Mouse (Mus musculus): ENCODE measurements at regions not wholly inside any gene's neighbourhood (a gene's known extent, or its start where the extent isn't known, plus 50 kb on each side); places are given as distances from the start of the nearest gene placed in this dataset.

DNA sequence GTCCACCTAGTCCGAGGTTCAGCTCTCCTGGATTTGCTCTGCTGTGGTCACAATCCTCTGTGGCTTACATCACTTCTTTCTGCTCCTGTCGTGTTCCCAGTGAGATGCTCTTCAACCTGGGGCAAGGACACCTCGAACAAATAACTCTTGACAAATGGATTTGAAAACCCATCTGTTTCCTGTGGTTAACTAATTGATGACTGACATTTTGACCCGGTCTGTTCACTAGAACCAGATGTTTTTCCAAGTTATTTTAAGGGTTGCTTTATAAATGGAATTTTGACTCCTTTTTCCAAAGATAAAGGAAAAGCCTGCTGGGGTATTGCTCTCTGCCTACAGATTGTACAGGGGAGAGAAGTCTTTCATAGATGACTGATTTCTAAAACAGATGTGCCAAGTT, 326.4 kb downstream of the Vps13c start:
- no peak for DNase-seq (ENCODE audit: low spot score)
- Histone ChIP-seq H3K9me3 (ENCODE audit: low read length) (no peaks in the 10 kb centered on the region), H3K4me2 (replicated peaks; ENCODE audit: low read depth, low read length) (no peak overlapping the region), H3K4me3 (ENCODE audit: low read depth, low read length) (no peak overlapping the region), H3K36me3 (ENCODE audit: insufficient read depth, low read length) (no peaks in the 10 kb centered on the region), H3K4me1 (ENCODE audit: insufficient read depth, low read depth, low read length) (no peaks in the 10 kb centered on the region), H3K27ac (ENCODE audit: low read length) (no peak overlapping the region), H3K9ac (replicated peaks; ENCODE audit: low read depth) (no peak overlapping the region), H3K27me3 (replicated peaks; ENCODE audit: insufficient read depth, low read length) (no peaks in the 10 kb centered on the region)
- no peak for ATAC-seq
- TF ChIP-seq CTCF (IDR thresholded peaks at IDR 0.05) (no peak), EP300 (IDR thresholded peaks at IDR 0.05) (no peak)
- WGBS = 31% methylated on average over 4 of the region's 4 CpGs

DNA sequence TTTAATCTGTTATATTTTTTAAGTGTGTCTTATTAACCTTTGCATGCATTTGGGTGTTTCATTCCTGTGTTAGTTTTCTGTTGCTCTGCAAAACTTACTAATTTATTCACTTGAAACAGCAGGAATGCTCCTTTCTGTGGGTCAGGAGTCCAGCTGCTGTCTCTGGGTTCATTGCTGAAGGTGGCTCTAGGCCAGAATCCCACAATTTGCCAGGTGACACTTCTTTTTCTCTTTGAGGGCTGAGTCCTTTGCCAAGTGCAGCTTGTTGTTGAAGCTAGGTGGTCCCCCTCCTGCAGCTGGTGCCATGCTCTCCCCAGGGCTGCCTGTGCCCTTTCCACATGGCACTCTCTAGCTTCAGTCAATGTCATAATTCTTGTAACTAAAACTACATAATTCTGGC, 348.7 kb downstream of the Vps13c start:
- Histone ChIP-seq H3K36me3 (ENCODE audit: insufficient read depth, low read length) (no peaks in the 10 kb centered on the region), H3K9me3 (ENCODE audit: low read length) (no peaks in the 10 kb centered on the region), H3K27ac (ENCODE audit: low read length) (no peak overlapping the region), H3K4me2 (replicated peaks; ENCODE audit: low read depth, low read length) (no peak overlapping the region), H3K4me3 (ENCODE audit: low read depth, low read length) (no peak overlapping the region), H3K27me3 (replicated peaks; ENCODE audit: insufficient read depth, low read length) (no peaks in the 10 kb centered on the region), H3K4me1 (ENCODE audit: insufficient read depth, low read depth, low read length) (no peaks in the 10 kb centered on the region), H3K9ac (replicated peaks; ENCODE audit: low read depth) (no peak overlapping the region)
- ATAC-seq (no peak), DNase-seq (ENCODE audit: low spot score) (no peak)
- TF ChIP-seq EP300 (IDR thresholded peaks at IDR 0.05) (no peak), CTCF (IDR thresholded peaks at IDR 0.05) (no peak)

DNA sequence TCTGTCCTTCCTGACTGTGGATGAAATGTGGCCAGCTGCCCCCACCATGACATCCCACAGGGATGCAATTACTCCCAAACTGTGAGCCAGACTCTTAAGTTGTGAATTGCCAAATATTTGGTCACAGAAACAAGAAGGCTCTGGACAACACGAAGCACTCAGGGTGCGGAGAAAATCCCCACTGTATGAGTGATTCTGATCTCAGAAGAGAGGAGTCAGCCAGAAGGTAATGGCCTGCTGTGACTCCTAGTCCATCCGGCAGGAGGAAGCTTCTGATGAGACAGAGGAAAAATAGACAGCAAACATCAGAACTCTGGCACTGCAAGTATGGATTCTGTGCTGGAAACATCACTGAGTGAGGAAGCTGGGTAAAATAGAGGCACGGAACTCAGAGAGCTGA, 359.6 kb downstream of the Vps13c start:
- Histone ChIP-seq H3K4me3 (ENCODE audit: low read depth, low read length) (no peak overlapping the region), H3K27ac (ENCODE audit: low read length) (no peak overlapping the region), H3K27me3 (replicated peaks; ENCODE audit: insufficient read depth, low read length) (no peaks in the 10 kb centered on the region), H3K4me2 (replicated peaks; ENCODE audit: low read depth, low read length) (no peak overlapping the region), H3K4me1 (ENCODE audit: insufficient read depth, low read depth, low read length) (no peaks in the 10 kb centered on the region), H3K9ac (replicated peaks; ENCODE audit: low read depth) (no peak overlapping the region), H3K9me3 (ENCODE audit: low read length) (no peaks in the 10 kb centered on the region), H3K36me3 (ENCODE audit: insufficient read depth, low read length) (no peaks in the 10 kb centered on the region)
- no peak for TF ChIP-seq CTCF (IDR thresholded peaks at IDR 0.05)
- no peak for TF ChIP-seq EP300 (IDR thresholded peaks at IDR 0.05)
- DNase-seq (ENCODE audit: low spot score) = no peak
- ATAC-seq = no peak
- 74% methylated on average over 4 of the region's 4 CpGs for WGBS

DNA sequence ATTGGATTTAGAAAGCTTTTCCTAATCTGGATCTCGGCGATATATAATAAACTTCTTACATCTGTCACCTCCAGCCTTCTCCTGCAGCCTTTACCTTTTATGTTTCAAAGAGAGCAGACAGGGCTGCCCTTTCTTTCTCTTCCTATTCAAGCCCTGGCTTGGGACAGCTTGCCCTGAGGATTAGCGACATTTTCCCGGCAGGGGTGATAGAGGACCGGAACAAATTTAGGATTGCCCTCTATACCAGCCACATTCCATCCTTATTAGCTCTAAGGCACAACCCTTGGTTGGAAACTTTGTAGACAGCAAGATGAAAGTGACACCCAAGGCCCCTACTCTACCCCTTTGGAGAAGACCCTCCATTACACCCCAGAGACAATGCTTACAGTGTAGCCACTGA, 360.8 kb downstream of the Vps13c start:
- TF ChIP-seq EP300 (IDR thresholded peaks at IDR 0.05) = no peak
- TF ChIP-seq CTCF (IDR thresholded peaks at IDR 0.05) = no peak
- Histone ChIP-seq H3K9me3 (ENCODE audit: low read length) (no peaks in the 10 kb centered on the region), H3K4me3 (ENCODE audit: low read depth, low read length) (no peak overlapping the region), H3K27me3 (replicated peaks; ENCODE audit: insufficient read depth, low read length) (no peaks in the 10 kb centered on the region), H3K4me2 (replicated peaks; ENCODE audit: low read depth, low read length) (no peak overlapping the region), H3K36me3 (ENCODE audit: insufficient read depth, low read length) (no peaks in the 10 kb centered on the region), H3K27ac (ENCODE audit: low read length) (no peak overlapping the region), H3K9ac (replicated peaks; ENCODE audit: low read depth) (no peak overlapping the region), H3K4me1 (ENCODE audit: insufficient read depth, low read depth, low read length) (no peaks in the 10 kb centered on the region)
- 64% methylated on average over 5 of the region's 5 CpGs for WGBS
- no peak for ATAC-seq
- no peak for DNase-seq (ENCODE audit: low spot score)

DNA sequence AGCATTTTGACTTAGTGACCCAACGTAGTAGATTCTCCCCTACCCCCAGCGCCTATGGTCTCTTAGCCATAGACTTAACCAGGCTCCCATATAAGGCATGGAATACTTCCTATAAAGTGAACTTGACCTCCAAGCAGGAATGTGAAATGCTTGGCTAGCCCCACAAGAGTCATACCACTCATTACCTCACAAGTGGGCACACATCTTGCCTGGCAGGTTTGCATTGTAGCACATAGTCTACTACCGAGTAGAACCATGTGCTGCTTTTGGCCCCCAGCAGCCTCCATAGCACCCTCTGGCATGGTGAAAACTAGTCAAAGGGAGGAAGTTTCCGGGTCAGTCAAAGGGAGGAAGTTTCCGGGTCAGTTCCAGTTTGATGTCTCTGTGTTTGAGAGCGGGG, 385.5 kb downstream of the Vps13c start:
- Histone ChIP-seq H3K36me3 (ENCODE audit: insufficient read depth, low read length) (no peaks in the 10 kb centered on the region), H3K27me3 (replicated peaks; ENCODE audit: insufficient read depth, low read length) (no peaks in the 10 kb centered on the region), H3K4me1 (ENCODE audit: insufficient read depth, low read depth, low read length) (no peaks in the 10 kb centered on the region), H3K4me2 (replicated peaks; ENCODE audit: low read depth, low read length) (no peak overlapping the region), H3K4me3 (ENCODE audit: low read depth, low read length) (no peak overlapping the region), H3K27ac (ENCODE audit: low read length) (no peak overlapping the region), H3K9ac (replicated peaks; ENCODE audit: low read depth) (no peak overlapping the region), H3K9me3 (ENCODE audit: low read length) (no peaks in the 10 kb centered on the region)
- WGBS = 71% methylated on average over 6 of the region's 6 CpGs
- ATAC-seq = peak; percentile 70
- peak; percentile 49 for DNase-seq (ENCODE audit: low spot score)
- TF ChIP-seq CTCF (IDR thresholded peaks at IDR 0.05) = no peak
- TF ChIP-seq EP300 (IDR thresholded peaks at IDR 0.05) = no peak

DNA sequence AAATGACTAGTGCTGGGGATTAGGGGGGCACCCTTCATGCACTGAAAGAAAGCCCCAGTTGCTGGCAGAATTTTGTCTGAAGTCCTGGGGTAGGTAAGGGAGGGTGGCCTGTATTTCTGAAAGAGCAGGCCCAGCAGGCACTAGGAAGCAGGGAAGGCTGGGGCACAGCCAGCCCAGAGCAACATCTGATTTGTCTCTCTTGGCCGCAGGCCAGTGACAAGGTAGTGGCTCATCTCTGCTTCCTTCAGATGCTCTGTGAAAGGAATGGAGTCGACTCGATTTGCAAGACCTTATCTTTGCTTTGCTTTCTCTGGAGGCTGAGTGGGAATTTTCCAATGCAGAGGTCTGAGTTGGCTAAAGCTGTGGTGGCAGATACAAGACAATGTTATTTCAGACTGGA, 390.9 kb downstream of the Vps13c start:
- no peak overlapping the region for H3K9ac ChIP-seq (replicated peaks; ENCODE audit: low read depth)
- no peak for ATAC-seq
- DNase-seq (ENCODE audit: low spot score) = no peak
- H3K4me2 ChIP-seq (replicated peaks; ENCODE audit: low read depth, low read length) = no peak overlapping the region
- no peaks in the 10 kb centered on the region for H3K27me3 ChIP-seq (replicated peaks; ENCODE audit: insufficient read depth, low read length)
- WGBS = 68% methylated on average over 3 of the region's 3 CpGs
- no peak for TF ChIP-seq EP300 (IDR thresholded peaks at IDR 0.05)
- no peak for TF ChIP-seq CTCF (IDR thresholded peaks at IDR 0.05)
- no peaks in the 10 kb centered on the region for H3K36me3 ChIP-seq (ENCODE audit: insufficient read depth, low read length)
- no peaks in the 10 kb centered on the region for H3K9me3 ChIP-seq (ENCODE audit: low read length)
- H3K4me3 ChIP-seq (ENCODE audit: low read depth, low read length) = no peak overlapping the region
- no peaks in the 10 kb centered on the region for H3K4me1 ChIP-seq (ENCODE audit: insufficient read depth, low read depth, low read length)
- no peak overlapping the region for H3K27ac ChIP-seq (ENCODE audit: low read length)

DNA sequence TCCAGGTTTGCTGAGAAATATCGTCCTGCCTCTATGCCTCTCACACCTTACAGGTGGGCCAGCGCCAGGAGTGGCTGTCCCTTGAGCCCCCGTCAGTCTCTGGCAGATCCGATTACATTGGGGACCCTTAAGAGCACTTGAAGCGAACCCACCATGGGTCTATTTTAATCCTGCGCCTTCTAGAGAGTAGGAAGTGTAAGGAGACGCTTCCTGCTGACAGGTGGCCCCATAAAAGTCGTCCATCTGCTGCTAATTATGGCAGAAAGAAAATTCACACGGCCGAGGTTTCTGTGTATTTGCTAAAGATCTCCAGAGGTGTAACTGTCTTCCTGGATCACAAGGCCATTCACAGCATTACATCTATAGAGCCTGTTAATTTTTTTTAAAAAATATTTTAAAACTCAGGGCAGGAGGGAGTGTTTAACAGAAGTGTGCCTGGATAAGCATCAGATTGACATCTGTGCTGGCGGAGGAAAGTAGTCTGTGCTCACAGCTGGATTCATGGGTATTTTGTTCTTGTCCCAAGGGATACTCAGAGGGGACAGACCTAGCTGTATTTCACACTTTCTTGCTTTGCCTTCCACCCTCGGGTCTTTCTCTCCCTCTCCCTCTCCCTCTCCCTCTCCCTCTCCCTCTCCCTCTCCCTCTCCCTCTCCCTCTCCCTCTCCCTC, 394.9 kb downstream of the Vps13c start:
- H3K4me2 ChIP-seq (replicated peaks; ENCODE audit: low read depth, low read length) = no peak overlapping the region
- H3K36me3 ChIP-seq (ENCODE audit: insufficient read depth, low read length) = no peaks in the 10 kb centered on the region
- WGBS = 26% methylated on average over 12 of the region's 12 CpGs
- TF ChIP-seq EP300 (IDR thresholded peaks at IDR 0.05) = no peak
- no peak for TF ChIP-seq CTCF (IDR thresholded peaks at IDR 0.05)
- H3K4me1 ChIP-seq (ENCODE audit: insufficient read depth, low read depth, low read length) = no peaks in the 10 kb centered on the region
- ATAC-seq (no peak), DNase-seq (ENCODE audit: low spot score) (no peak)
- H3K27ac ChIP-seq (ENCODE audit: low read length) = no peak overlapping the region
- H3K4me3 ChIP-seq (ENCODE audit: low read depth, low read length) = no peak overlapping the region
- no peak overlapping the region for H3K9ac ChIP-seq (replicated peaks; ENCODE audit: low read depth)
- H3K9me3 ChIP-seq (ENCODE audit: low read length) = no peaks in the 10 kb centered on the region
- no peaks in the 10 kb centered on the region for H3K27me3 ChIP-seq (replicated peaks; ENCODE audit: insufficient read depth, low read length)

Data from lung, postnatal 0 days (tissue).